Mouse (Mus musculus) MEL (cell line): ENCODE results near the gene Fam81a. TPM values are rescaled to one million over a fixed set of nuclear protein-coding genes. Genes with fewer than 3 reads are reported as not detected.

Experiments
- DNase-seq: peaks from one replicate; pipeline ENCODE4 v3.0.0; 2011; ENCODE audit warnings: low read depth, low spot score
- H3K27ac ChIP-seq: 2 replicates; pipeline ENCODE4 v1.5.1; 2012; ENCODE audit warnings: low read depth, mild to moderate bottlenecking, control low read depth, low read length, moderate library complexity; ENCODE audit not compliant: control insufficient read depth
- H3K27me3 ChIP-seq, 2 experiments: fragments of 150-350 bp in 1 of 2; sonication (generic) in 1 of 2; 2 replicates each; pipeline ENCODE4 v1.6.1; 2012; ENCODE audit warnings: low read length in 2 of 2, mild to moderate bottlenecking in 2 of 2, improper control_type of control experiment in 1 of 2, moderate library complexity in 1 of 2; ENCODE audit not compliant: insufficient read depth in 2 of 2, control insufficient read depth in 1 of 2
- H3K36me3 ChIP-seq, 2 experiments: 2 replicates each; pipeline ENCODE4 v1.6.1; 2012 to 2014; ENCODE audit warnings: low read length in 2 of 2, improper control_type of control experiment in 1 of 2, inconsistent platforms in 1 of 2, mild to moderate bottlenecking in 1 of 2; ENCODE audit not compliant: insufficient read depth in 2 of 2, control insufficient read depth in 1 of 2
- H3K4me1 ChIP-seq, 2 experiments: fragments of 150-350 bp in 1 of 2; sonication (generic) in 1 of 2; 2 replicates each; pipeline ENCODE4 v1.6.1; 2012; ENCODE audit warnings: low read length in 2 of 2, improper control_type of control experiment in 1 of 2, mild to moderate bottlenecking in 1 of 2; ENCODE audit not compliant: insufficient read depth in 2 of 2, control insufficient read depth in 1 of 2
- H3K4me3 ChIP-seq, 2 experiments: fragments of 150-350 bp in 1 of 2; sonication (generic) in 1 of 2; 2 replicates each; pipeline ENCODE4 v1.5.1; 2012; ENCODE audit warnings: low read depth in 2 of 2, low read length in 2 of 2, mild to moderate bottlenecking in 2 of 2, moderate library complexity in 2 of 2, control low read depth in 1 of 2, improper control_type of control experiment in 1 of 2; ENCODE audit not compliant: control insufficient read depth in 1 of 2, insufficient read depth in 1 of 2
- H3K79me2 ChIP-seq: 2 replicates; pipeline ENCODE4 v1.6.1; 2012; ENCODE audit warnings: mild to moderate bottlenecking, low read length, moderate library complexity; ENCODE audit not compliant: control insufficient read depth, poor library complexity, insufficient read depth
- H3K9ac ChIP-seq: 2 replicates; pipeline ENCODE4 v1.6.1; 2012; ENCODE audit warnings: low read depth, mild to moderate bottlenecking, control low read depth, low read length, moderate library complexity; ENCODE audit not compliant: control insufficient read depth, poor library complexity, severe bottlenecking
- H3K9me3 ChIP-seq: fragments of 150-350 bp; sonication (generic); replicated peaks from 2 replicates; pipeline ENCODE4 v1.6.1; 2012; ENCODE audit warnings: mild to moderate bottlenecking, low read length, improper control_type of control experiment, moderate library complexity; ENCODE audit not compliant: insufficient read depth
- BHLHE40 ChIP-seq: IDR thresholded peaks from 2 replicates; pipeline ENCODE4 v1.6.1; 2012; ENCODE audit warnings: low read depth, mild to moderate bottlenecking, inconsistent platforms, low read length, improper control_type of control experiment, borderline replicate concordance
- CHD2 ChIP-seq: IDR thresholded peaks from 2 replicates; pipeline ENCODE4 v1.6.1; 2011; ENCODE audit warnings: low read length, improper control_type of control experiment
- CTCF ChIP-seq, 3 experiments: IDR thresholded peaks in 2 of 3; conservative IDR thresholded peaks in 1 of 3; 2 replicates each; pipeline ENCODE4 v1.5.1; 2011 to 2012; ENCODE audit warnings: low read length in 3 of 3, low read depth in 2 of 3, mild to moderate bottlenecking in 2 of 3, improper control_type of control experiment in 1 of 3, inconsistent platforms in 1 of 3, mixed read lengths in 1 of 3, moderate library complexity in 1 of 3; ENCODE audit not compliant: control insufficient read depth in 1 of 3, insufficient read depth in 1 of 3, poor library complexity in 1 of 3, severe bottlenecking in 1 of 3
- E2F4 ChIP-seq: IDR thresholded peaks from 2 replicates; pipeline ENCODE4 v1.6.1; 2011; ENCODE audit warnings: low read depth, low read length, improper control_type of control experiment, borderline replicate concordance
- EP300 ChIP-seq, 2 experiments: IDR thresholded peaks; 2 replicates each; pipeline ENCODE4 v1.6.1; 2011; ENCODE audit warnings: improper control_type of control experiment in 2 of 2, low read length in 2 of 2, low read depth in 1 of 2, mild to moderate bottlenecking in 1 of 2
- ETS1 ChIP-seq: IDR thresholded peaks from 2 replicates; pipeline ENCODE4 v1.6.1; 2012; ENCODE audit warnings: low read depth, mild to moderate bottlenecking, inconsistent platforms, low read length, improper control_type of control experiment, moderate library complexity
- GABPA ChIP-seq: IDR thresholded peaks from 2 replicates; pipeline ENCODE4 v1.6.1; 2012; ENCODE audit warnings: low read depth, mild to moderate bottlenecking, inconsistent platforms, low read length, improper control_type of control experiment, moderate library complexity
- GATA1 ChIP-seq: IDR thresholded peaks from 2 replicates; pipeline ENCODE4 v1.6.1; 2011; ENCODE audit warnings: low read depth, low read length, improper control_type of control experiment
- HCFC1 ChIP-seq: IDR thresholded peaks from 2 replicates; pipeline ENCODE4 v1.6.1; 2012; ENCODE audit warnings: low read depth, mild to moderate bottlenecking, inconsistent platforms, low read length, improper control_type of control experiment, moderate library complexity
- KAT2A ChIP-seq: conservative IDR thresholded peaks from 2 replicates; pipeline ENCODE4 v1.6.1; 2012; ENCODE audit warnings: low read depth, low read length, improper control_type of control experiment, inconsistent platforms
- MAFK ChIP-seq: IDR thresholded peaks from 2 replicates; pipeline ENCODE4 v1.6.1; 2011; ENCODE audit warnings: low read depth, mild to moderate bottlenecking, low read length, improper control_type of control experiment, borderline replicate concordance
- MAX ChIP-seq: IDR thresholded peaks from 2 replicates; pipeline ENCODE4 v1.6.1; 2011; ENCODE audit warnings: low read length, improper control_type of control experiment
- MAZ ChIP-seq: IDR thresholded peaks from 2 replicates; pipeline ENCODE4 v1.6.1; 2012; ENCODE audit warnings: low read depth, mild to moderate bottlenecking, inconsistent platforms, low read length, improper control_type of control experiment
- MYB ChIP-seq: IDR thresholded peaks from 2 replicates; pipeline ENCODE4 v1.6.1; 2011; ENCODE audit warnings: mild to moderate bottlenecking, low read depth, low read length, improper control_type of control experiment
- MYC ChIP-seq: IDR thresholded peaks from 2 replicates; pipeline ENCODE4 v1.6.1; 2011; ENCODE audit warnings: low read depth, mild to moderate bottlenecking, low read length, improper control_type of control experiment, moderate library complexity
- NELFE ChIP-seq: IDR thresholded peaks from 2 replicates; pipeline ENCODE4 v1.6.1; 2011; ENCODE audit warnings: low read depth, low read length, improper control_type of control experiment
- POLR2A ChIP-seq, 2 experiments: IDR thresholded peaks; 2 replicates each; pipeline ENCODE4 v1.6.1; 2011 to 2012; ENCODE audit warnings: low read length in 2 of 2, mild to moderate bottlenecking in 2 of 2, control low read depth in 1 of 2, improper control_type of control experiment in 1 of 2, low read depth in 1 of 2, moderate library complexity in 1 of 2; ENCODE audit not compliant: control insufficient read depth in 1 of 2, insufficient read depth in 1 of 2, poor library complexity in 1 of 2
- RAD21 ChIP-seq: IDR thresholded peaks from 2 replicates; pipeline ENCODE4 v1.6.1; 2011; ENCODE audit warnings: mild to moderate bottlenecking, low read depth, low read length, improper control_type of control experiment
- RCOR1 ChIP-seq: IDR thresholded peaks from 2 replicates; pipeline ENCODE4 v1.6.1; 2012; ENCODE audit warnings: low read depth, mild to moderate bottlenecking, inconsistent platforms, low read length, improper control_type of control experiment
- USF1 ChIP-seq: IDR thresholded peaks from 2 replicates; pipeline ENCODE4 v1.6.1; 2014; ENCODE audit warnings: low read depth, mild to moderate bottlenecking, inconsistent platforms, low read length, improper control_type of control experiment, moderate library complexity
- ZMIZ1 ChIP-seq: IDR thresholded peaks from 2 replicates; pipeline ENCODE4 v1.6.1; 2012; ENCODE audit warnings: low read depth, mild to moderate bottlenecking, inconsistent platforms, low read length, improper control_type of control experiment, moderate library complexity
- ZNF384 ChIP-seq: IDR thresholded peaks from 2 replicates; pipeline ENCODE4 v1.6.1; 2012; ENCODE audit warnings: low read depth, mild to moderate bottlenecking, inconsistent platforms, low read length, improper control_type of control experiment
- polyA plus RNA-seq, 2 experiments: library from polyadenylated mRNA; stranded (reverse) in 1 of 2; unstranded in 1 of 2; fragments of >175 nt in 1 of 2; fragments of >200 nt in 1 of 2; gene quantifications; 2 replicates each; pipeline versions ENCODE4 v1.2.1 to v1.2.4; 2012; ENCODE audit warnings: low replicate concordance in 2 of 2, low read depth in 1 of 2; ENCODE audit not compliant: insufficient read length in 2 of 2, insufficient read depth in 1 of 2, missing spikeins in 1 of 2
- total RNA-seq: library from RNA; depleted of rRNA; stranded (reverse); fragments of 300-350 nt; gene quantifications from 2 replicates; pipeline ENCODE4 v1.2.3, GENCODE M21; 2012

Gene Fam81a
- total and polyA plus RNA-seq, 3 experiments: not detected

DNA sequence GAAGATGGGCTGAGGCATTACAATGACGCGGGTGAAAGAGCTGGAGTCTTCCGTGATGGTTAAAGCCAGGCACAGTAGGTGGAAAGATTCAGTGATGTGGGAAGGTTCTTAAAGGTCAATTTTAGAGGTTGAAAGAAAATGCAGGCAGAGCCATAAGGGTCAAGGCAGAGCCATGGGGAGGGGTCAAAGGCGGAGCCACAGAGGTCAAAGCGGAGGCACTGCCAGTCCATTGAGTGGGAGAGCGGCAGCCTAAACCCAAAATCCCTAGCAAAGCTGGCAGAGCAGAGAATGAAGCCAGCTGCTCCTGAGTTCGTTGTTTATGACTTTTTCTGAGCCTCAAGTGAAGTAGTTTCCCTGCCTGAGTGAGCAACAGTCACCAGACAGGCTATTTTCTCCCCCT lies 3.8 kb downstream of the Fam81a start:
- TF ChIP-seq MAX: no peak
- no peak for TF ChIP-seq RAD21
- DNase-seq: no peak
- no peaks in the 10 kb centered on the region for H3K36me3 ChIP-seq
- no peak overlapping the region for H3K9ac ChIP-seq
- H3K27me3 ChIP-seq: peaks cover 1 to 3% of the 10 kb centered on the region in 2 experiments; a peak in 3 of 4 replicates
- H3K27ac ChIP-seq: no peak overlapping the region
- H3K4me3 ChIP-seq: no peak overlapping the region
- no peaks in the 10 kb centered on the region for H3K9me3 ChIP-seq
- H3K79me2 ChIP-seq: no peaks in the 10 kb centered on the region
- no peaks in the 10 kb centered on the region for H3K4me1 ChIP-seq

DNA sequence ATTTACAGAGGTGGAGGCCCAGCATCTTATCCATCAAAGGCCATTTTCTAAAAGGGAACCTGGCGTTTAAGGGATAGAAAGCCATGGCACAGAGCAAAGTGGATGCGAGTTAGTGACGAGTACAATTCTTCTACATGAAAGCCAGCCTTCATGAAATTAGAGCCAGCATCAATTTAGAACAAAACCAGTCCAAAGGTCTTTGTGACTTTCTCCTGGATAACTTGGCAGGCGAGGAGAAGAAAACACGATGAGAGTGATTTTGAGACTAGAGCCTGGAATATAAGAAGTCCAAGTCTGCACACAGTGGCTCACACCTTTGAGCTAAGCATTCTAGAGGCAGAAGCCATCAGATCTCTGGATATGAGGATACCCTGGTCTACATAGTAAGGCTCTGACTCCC lies 4.4 kb downstream of the Fam81a start:
- H3K36me3 ChIP-seq: no peaks in the 10 kb centered on the region
- no peaks in the 10 kb centered on the region for H3K4me1 ChIP-seq
- H3K27me3 ChIP-seq: peaks cover 1 to 3% of the 10 kb centered on the region in 2 experiments; a peak in 3 of 4 replicates
- TF ChIP-seq GABPA (no peak), ZNF384 (no peak), RAD21 (no peak), MAZ (no peak), USF1 (no peak), BHLHE40 (no peak), MYB (no peak), HCFC1 (no peak), NELFE (no peak)
- H3K27ac ChIP-seq: no peak overlapping the region
- H3K4me3 ChIP-seq: no peak overlapping the region
- H3K9ac ChIP-seq: no peak overlapping the region
- H3K9me3 ChIP-seq: no peaks in the 10 kb centered on the region
- no peak for DNase-seq
- no peaks in the 10 kb centered on the region for H3K79me2 ChIP-seq

DNA sequence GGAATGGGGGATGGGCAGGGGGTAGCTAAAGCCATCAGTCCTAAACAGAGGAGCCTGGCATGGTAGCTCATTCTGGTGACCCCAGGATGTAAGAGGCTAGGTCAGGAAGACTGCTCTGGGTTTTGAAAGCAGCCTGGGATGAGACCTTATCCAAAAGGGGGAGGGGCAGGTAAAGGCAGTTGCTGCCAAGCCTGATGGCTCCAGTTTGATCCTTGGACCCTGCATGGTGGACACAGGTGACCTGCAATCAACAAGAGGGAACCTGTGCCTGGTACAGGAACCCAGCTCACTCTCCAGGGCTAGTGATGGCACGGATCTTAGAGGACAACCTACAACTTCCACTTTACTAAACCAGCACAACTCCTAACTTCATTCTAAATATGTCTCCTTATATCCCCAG lies 7.2 kb downstream of the Fam81a start:
- H3K27ac ChIP-seq: no peak overlapping the region
- no peaks in the 10 kb centered on the region for H3K36me3 ChIP-seq
- H3K9ac ChIP-seq: no peak overlapping the region
- no peaks in the 10 kb centered on the region for H3K9me3 ChIP-seq
- no peak for DNase-seq
- H3K27me3 ChIP-seq: peaks cover 3% of the 10 kb centered on the region in 2 experiments; a peak in 3 of 4 replicates
- no peaks in the 10 kb centered on the region for H3K4me1 ChIP-seq
- TF ChIP-seq POLR2A (IDR thresholded peaks at IDR 0.05; ENCODE audit: control insufficient read depth in 1 of 2, insufficient read depth in 1 of 2, low read depth in 1 of 2, low read length in 2 of 2, poor library complexity in 1 of 2) (no peak), E2F4 (no peak), BHLHE40 (no peak), MYB (no peak), NELFE (no peak), ZMIZ1 (no peak), MAZ (no peak), MYC (no peak), EP300 (IDR thresholded peaks at IDR 0.05; ENCODE audit: low read depth in 1 of 2, low read length in 2 of 2) (no peak), ZNF384 (no peak), MAFK (no peak), CTCF (IDR thresholded peaks at IDR 0.05 in 2 of 3, conservative IDR thresholded peaks at IDR 0.05 in 1 of 3; ENCODE audit: control insufficient read depth in 1 of 3, insufficient read depth in 1 of 3, low read depth in 2 of 3, low read length in 3 of 3, poor library complexity in 1 of 3, severe bottlenecking in 1 of 3) (no peak), KAT2A (no peak), CHD2 (no peak), RCOR1 (no peak), ETS1 (no peak), GATA1 (no peak), RAD21 (no peak)
- no peak overlapping the region for H3K4me3 ChIP-seq
- no peaks in the 10 kb centered on the region for H3K79me2 ChIP-seq
